Comparison of ENCODE assay signal across 9 mouse cellular contexts in genomic region chr13:107879535-107879934, GRCm38 (mm10).
A peak's percentile ranks its signal among the peaks of the same experiment; 100 is the strongest.
DNase-seq lines count a peak whose midpoint lies in the region; ATAC-seq and TF ChIP-seq lines count a peak whose summit lies in the region.
"Had no signal": no experiment of that assay in that cellular context is flagged by ENCODE, and none has a peak within 500 bp of the region (broad histone marks: within the 10 kb centered on the region; RNA-seq: fewer than 3 reads in every experiment).

No protein-coding gene starts in this region.

- no peak overlapping the region for H3K4me3 ChIP-seq in midbrain, postnatal 0 days (ENCODE audit: low read depth, low read length)
- no peak overlapping the region for H3K4me3 ChIP-seq in midbrain, embryonic 15.5 days
- H3K4me3 ChIP-seq: erythroblast, embryonic 14.5 days had no signal

- H3K27ac ChIP-seq in midbrain, postnatal 0 days (ENCODE audit: low read depth, low read length): no peak overlapping the region
- no peak overlapping the region for H3K27ac ChIP-seq in midbrain, embryonic 15.5 days

- H3K4me2 ChIP-seq in midbrain, postnatal 0 days (ENCODE audit: low read depth, low read length, poor library complexity, severe bottlenecking): no peak overlapping the region
- no peak overlapping the region for H3K4me2 ChIP-seq in midbrain, embryonic 15.5 days

- H3K9ac ChIP-seq in midbrain, postnatal 0 days (replicated peaks; ENCODE audit: low read length, poor library complexity, severe bottlenecking): no peak overlapping the region
- no peak overlapping the region for H3K9ac ChIP-seq in midbrain, embryonic 15.5 days

- H3K36me3 ChIP-seq in midbrain, postnatal 0 days (ENCODE audit: insufficient read depth, low read length): no peaks in the 10 kb centered on the region
- H3K36me3 ChIP-seq in midbrain, embryonic 15.5 days (replicated peaks): no peaks in the 10 kb centered on the region

- no peak for TF ChIP-seq CTCF in midbrain, postnatal 0 days (IDR thresholded peaks at IDR 0.05)

- H3K9me3 ChIP-seq in midbrain, postnatal 0 days (ENCODE audit: low read length): no peaks in the 10 kb centered on the region
- H3K9me3 ChIP-seq in midbrain, embryonic 15.5 days: no peaks in the 10 kb centered on the region

- no peaks in the 10 kb centered on the region for H3K4me1 ChIP-seq in midbrain, postnatal 0 days (ENCODE audit: insufficient read depth, low read length)
- peaks cover 11% of the 10 kb centered on the region for H3K4me1 ChIP-seq in midbrain, embryonic 15.5 days

- DNase-seq in adrenal gland, adult (ENCODE audit: inconsistent age in 2 of 2, low spot score in 1 of 2): peak; percentile 68 to 82
- no peak for DNase-seq in adrenal gland, postnatal 4 days (ENCODE audit: low spot score in 2 of 2)
- DNase-seq in midbrain, postnatal 0 days (ENCODE audit: low spot score): peak; percentile 55
- DNase-seq in heart, postnatal 4 days: peak; percentile 90
- peak; percentile 79 for DNase-seq in lung, postnatal 36 days
- DNase-seq in frontal cortex, postnatal 10 days (ENCODE audit: low spot score in 2 of 2): no peak
- no peak for DNase-seq in c-Kit-positive CD71-positive TER-119-positive erythroid progenitor cells, embryonic 14.5 days (ENCODE audit: low spot score)

- no peaks in the 10 kb centered on the region for H3K27me3 ChIP-seq in midbrain, postnatal 0 days (ENCODE audit: insufficient read depth, low read length)
- no peaks in the 10 kb centered on the region for H3K27me3 ChIP-seq in midbrain, embryonic 15.5 days (replicated peaks)

- no peak for ATAC-seq in midbrain, postnatal 0 days (ENCODE audit: low FRiP score)
- ATAC-seq in midbrain, embryonic 15.5 days (replicated peaks): no peak

- WGBS in midbrain, postnatal 0 days: 69% methylated on average over 7 of the region's 8 CpGs
- WGBS in midbrain, embryonic 15.5 days: 78% methylated on average over 7 of the region's 8 CpGs

Comparison
In these comparisons a context has a peak if more than half of its experiments do, and no peak if none do; other contexts are left out.
1. DNase-seq: peak in adrenal gland, adult (2 of 2), midbrain, postnatal 0 days (single experiment), heart, postnatal 4 days (single experiment) and lung, postnatal 36 days (single experiment); none in adrenal gland, postnatal 4 days (0 of 2), frontal cortex, postnatal 10 days (0 of 2) and c-Kit-positive CD71-positive TER-119-positive erythroid progenitor cells, embryonic 14.5 days (single experiment).